Mouse (Mus musculus): ENCODE measurements at regions not wholly inside any gene's neighbourhood (a gene's known extent, or its start where the extent isn't known, plus 50 kb on each side); places are given as distances from the start of the nearest gene placed in this dataset.
A peak's percentile ranks its signal among the peaks of the same experiment; 100 is the strongest.

- DNase-seq (ENCODE audit: low spot score), result no peak
These were observed 266.4 kb downstream of the Atp23 start for GRCm38 (mm10) chr10:126634731-126635130.

GRCm38 (mm10) chr10:126628057-126628456 is 273.1 kb downstream of the Atp23 start:
- DNase-seq (ENCODE audit: low spot score), result no peak

GRCm38 (mm10) chr10:126625466-126625865 is 275.7 kb downstream of the Atp23 start:
- DNase-seq (ENCODE audit: low spot score), result peak; percentile 8

- DNase-seq (ENCODE audit: low spot score), result no peak
These were observed 280.4 kb downstream of the Atp23 start for GRCm38 (mm10) chr10:126620802-126621201.

- DNase-seq (ENCODE audit: low spot score), result no peak
These were observed 281.2 kb downstream of the Atp23 start for GRCm38 (mm10) chr10:126619970-126620369.

- DNase-seq (ENCODE audit: low spot score), result no peak
These were observed 288.9 kb downstream of the Atp23 start for GRCm38 (mm10) chr10:126612226-126612625.

GRCm38 (mm10) chr10:126610506-126610905 is 290.6 kb downstream of the Atp23 start:
- no peak for DNase-seq (ENCODE audit: low spot score)

- DNase-seq (ENCODE audit: low spot score), result no peak
These were observed 301.5 kb downstream of the Atp23 start for GRCm38 (mm10) chr10:126599686-126600085.

- no peak for DNase-seq (ENCODE audit: low spot score)
These were observed 333.0 kb downstream of the Atp23 start for GRCm38 (mm10) chr10:126568155-126568554.

GRCm38 (mm10) chr10:126565326-126565725 is 335.8 kb downstream of the Atp23 start:
- no peak for DNase-seq (ENCODE audit: low spot score)

GRCm38 (mm10) chr10:126555080-126555479 is 346.1 kb downstream of the Atp23 start:
- no peak for DNase-seq (ENCODE audit: low spot score)

- DNase-seq (ENCODE audit: low spot score), result no peak
These were observed 369.2 kb downstream of the Atp23 start for GRCm38 (mm10) chr10:126531950-126532349.

- DNase-seq (ENCODE audit: low spot score), result peak; percentile 3
These were observed 369.8 kb downstream of the Atp23 start for GRCm38 (mm10) chr10:126531368-126531767.

- no peak for DNase-seq (ENCODE audit: low spot score)
These were observed 372.4 kb downstream of the Atp23 start for GRCm38 (mm10) chr10:126528801-126529200.

- DNase-seq (ENCODE audit: low spot score), result no peak
These were observed 375.0 kb downstream of the Atp23 start for GRCm38 (mm10) chr10:126526186-126526585.

GRCm38 (mm10) chr10:126521836-126522815 is 379.0 kb downstream of the Atp23 start:
- no peak for DNase-seq (ENCODE audit: low spot score)

- no peak for DNase-seq (ENCODE audit: low spot score)
These were observed 380.2 kb downstream of the Atp23 start for GRCm38 (mm10) chr10:126520973-126521372.

- DNase-seq (ENCODE audit: low spot score), result no peak
These were observed 388.0 kb downstream of the Atp23 start for GRCm38 (mm10) chr10:126513185-126513584.

GRCm38 (mm10) chr10:126511511-126511910 is 389.6 kb downstream of the Atp23 start:
- peak; percentile 100 for DNase-seq (ENCODE audit: low spot score)

GRCm38 (mm10) chr10:126505988-126506387 is 395.2 kb downstream of the Atp23 start:
- DNase-seq (ENCODE audit: low spot score), result no peak

GRCm38 (mm10) chr10:126502013-126502688 is 399.0 kb downstream of the Atp23 start:
- no peak for DNase-seq (ENCODE audit: low spot score)

- DNase-seq (ENCODE audit: low spot score), result no peak
These were observed 402.4 kb downstream of the Atp23 start for GRCm38 (mm10) chr10:126498726-126499125.

GRCm38 (mm10) chr10:126493734-126494133 is 407.4 kb downstream of the Atp23 start:
- no peak for DNase-seq (ENCODE audit: low spot score)

All from urinary bladder, postnatal 25 days (tissue).